Mouse (Mus musculus): ENCODE results near the gene Gm20479. TPM values are rescaled to one million over a fixed set of nuclear protein-coding genes. Genes with fewer than 3 reads are reported as not detected.

Gm20479 gene
- total and polyA plus RNA-seq, 3 experiments, result 1.2 to 2.2 (median 1.9) TPM

DNA sequence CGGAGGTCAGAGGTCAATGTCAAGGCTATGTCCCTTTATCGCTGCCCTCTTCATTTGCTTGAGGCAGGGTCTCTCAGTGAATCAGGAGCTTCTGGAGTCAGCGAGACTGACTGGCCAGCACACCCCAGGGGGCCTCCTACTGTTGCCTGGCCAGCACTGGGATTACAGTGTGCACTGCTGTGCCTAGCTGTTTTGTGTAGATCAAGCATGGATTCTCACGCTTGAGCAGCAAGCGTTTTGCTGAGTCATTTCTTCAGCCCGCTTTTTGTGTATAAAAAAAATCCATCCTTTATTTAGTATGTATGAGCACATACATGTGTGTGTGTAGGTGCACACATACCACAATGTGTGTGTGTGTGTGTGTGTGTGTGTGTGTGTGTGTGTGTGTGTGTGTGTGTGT is 32.0 kb upstream of the Gm20479 start:
- dilution Hi-C loops (cut with MboI; ENCODE audit: extremely low pct_ligation_motif_present, extremely low pct_unique_long_range_greater_than_20kb, low sequenced_read_pairs) (no loop called here), in situ Hi-C loops (cut with MboI; ENCODE audit: low pct_ligation_motif_present, low pct_unique_long_range_greater_than_20kb, low sequenced_read_pairs) (loop anchor here (5.0 kb wide), 1 partner anchor 52 kb away; the partner anchor contains the start of gene Ltbp4)
- H3K4me1 ChIP-seq (ENCODE audit: control insufficient read depth in 1 of 2, insufficient read depth in 2 of 2), result peaks cover 2 to 22% of the 10 kb centered on the region in 2 experiments; a peak in 3 of 4 replicates
- H3K9ac ChIP-seq (ENCODE audit: insufficient read depth, low read depth), result no peak overlapping the region
- no peak overlapping the region for H3K4me3 ChIP-seq (replicated peaks in 1 of 3; ENCODE audit: low read depth in 2 of 3, low read length in 2 of 3, poor library complexity in 1 of 3)
- peaks cover 6% of the 10 kb centered on the region for H3K9me3 ChIP-seq (replicated peaks; ENCODE audit: low read length)
- no peak for TF ChIP-seq MYC (IDR thresholded peaks at IDR 0.05; ENCODE audit: low read depth, low read length)
- TF ChIP-seq MAFK (IDR thresholded peaks at IDR 0.05; ENCODE audit: insufficient replicate concordance, low read length), result peak; percentile 28; the same call in 1 of the 2 replicates
- H3K27me3 ChIP-seq (replicated peaks), result peaks cover 32% of the 10 kb centered on the region
- DNase-seq (ENCODE audit: extremely low read depth), result no peak
- H3K27ac ChIP-seq (ENCODE audit: insufficient read depth, low read depth), result no peak overlapping the region
- H3K4me2 ChIP-seq (ENCODE audit: insufficient read depth, low read depth, poor library complexity, severe bottlenecking), result no peak overlapping the region
- no peaks in the 10 kb centered on the region for H3K79me2 ChIP-seq (replicated peaks; ENCODE audit: control insufficient read depth, extremely low read depth, insufficient read depth, poor library complexity, severe bottlenecking)
- H3K36me3 ChIP-seq (replicated peaks in 1 of 2; ENCODE audit: control insufficient read depth in 1 of 2, insufficient read depth in 1 of 2, low read length in 1 of 2), result no peaks in the 10 kb centered on the region

GRCm38 (mm10) chr7:27384731-27385130 is 27.5 kb upstream of the Gm20479 start:
- Histone ChIP-seq H3K9me3 (replicated peaks; ENCODE audit: low read length) (no peaks in the 10 kb centered on the region), H3K79me2 (replicated peaks; ENCODE audit: control insufficient read depth, extremely low read depth, insufficient read depth, poor library complexity, severe bottlenecking) (no peaks in the 10 kb centered on the region), H3K4me2 (ENCODE audit: insufficient read depth, low read depth, poor library complexity, severe bottlenecking) (no peak overlapping the region), H3K4me3 (replicated peaks in 1 of 3; ENCODE audit: low read depth in 2 of 3, low read length in 2 of 3, poor library complexity in 1 of 3) (no peak overlapping the region), H3K9ac (ENCODE audit: insufficient read depth, low read depth) (no peak overlapping the region), H3K4me1 (ENCODE audit: control insufficient read depth in 1 of 2, insufficient read depth in 2 of 2) (peaks cover 2 to 32% of the 10 kb centered on the region in 2 experiments; a peak in 3 of 4 replicates), H3K27ac (ENCODE audit: insufficient read depth, low read depth) (no peak overlapping the region), H3K36me3 (replicated peaks in 1 of 2; ENCODE audit: control insufficient read depth in 1 of 2, insufficient read depth in 1 of 2, low read length in 1 of 2) (no peaks in the 10 kb centered on the region), H3K27me3 (replicated peaks) (no peaks in the 10 kb centered on the region)
- DNase-seq (ENCODE audit: extremely low read depth), result peak; percentile 64
- no peak for TF ChIP-seq CHD2 (IDR thresholded peaks at IDR 0.05; ENCODE audit: low read length)
- TF ChIP-seq BHLHE40 (IDR thresholded peaks at IDR 0.05; ENCODE audit: low read depth, low read length), result no peak
- TF ChIP-seq CTCF (conservative IDR thresholded peaks at IDR 0.05 in 1 of 2, IDR thresholded peaks at IDR 0.05 in 1 of 2; ENCODE audit: low read depth in 2 of 2, low read length in 2 of 2), result peak; percentile 66 to 87
- no peak for TF ChIP-seq ZNF384 (IDR thresholded peaks at IDR 0.05; ENCODE audit: low read depth, low read length)
- TF ChIP-seq ZC3H11A (IDR thresholded peaks at IDR 0.05; ENCODE audit: low read depth, low read length), result peak; percentile 18; the same call in 1 of the 2 replicates
- no peak for TF ChIP-seq CHD1 (IDR thresholded peaks at IDR 0.05; ENCODE audit: low read depth, low read length)
- peak; percentile 71 for TF ChIP-seq RAD21 (IDR thresholded peaks at IDR 0.05; ENCODE audit: low read depth, low read length)
- TF ChIP-seq NELFE (IDR thresholded peaks at IDR 0.05; ENCODE audit: low read depth, low read length), result no peak
- TF ChIP-seq SMC3 (IDR thresholded peaks at IDR 0.05; ENCODE audit: low read depth, low read length), result peak; percentile 88
- no peak for TF ChIP-seq IRF4 (IDR thresholded peaks at IDR 0.05; ENCODE audit: low read depth, low read length)
- TF ChIP-seq ZKSCAN1 (IDR thresholded peaks at IDR 0.05; ENCODE audit: borderline replicate concordance, low read depth, low read length), result no peak
- no peak for TF ChIP-seq JUN (IDR thresholded peaks at IDR 0.05; ENCODE audit: insufficient read depth, low read depth, low read length)
- no peak for TF ChIP-seq HCFC1 (IDR thresholded peaks at IDR 0.05; ENCODE audit: low read depth, low read length)
- TF ChIP-seq MXI1 (IDR thresholded peaks at IDR 0.05; ENCODE audit: low read depth, low read length), result no peak
- TF ChIP-seq MEF2A (IDR thresholded peaks at IDR 0.05; ENCODE audit: borderline replicate concordance, low read depth, low read length), result no peak
- TF ChIP-seq TBP (conservative IDR thresholded peaks at IDR 0.05; ENCODE audit: low read depth, low read length), result no peak
- no peak for TF ChIP-seq ZMIZ1 (IDR thresholded peaks at IDR 0.05; ENCODE audit: low read depth, low read length)
- no peak for TF ChIP-seq SIN3A (IDR thresholded peaks at IDR 0.05; ENCODE audit: low read length)
- no peak for TF ChIP-seq ELF1 (IDR thresholded peaks at IDR 0.05; ENCODE audit: low read depth, low read length)
- TF ChIP-seq ETS1 (conservative IDR thresholded peaks at IDR 0.05; ENCODE audit: low read depth, low read length), result no peak
- TF ChIP-seq MYC (IDR thresholded peaks at IDR 0.05; ENCODE audit: low read depth, low read length), result no peak
- no peak for TF ChIP-seq TCF12 (IDR thresholded peaks at IDR 0.05; ENCODE audit: low read depth, low read length)
- dilution Hi-C loops (cut with MboI; ENCODE audit: extremely low pct_ligation_motif_present, extremely low pct_unique_long_range_greater_than_20kb, low sequenced_read_pairs), result no loop called here
- in situ Hi-C loops (cut with MboI; ENCODE audit: low pct_ligation_motif_present, low pct_unique_long_range_greater_than_20kb, low sequenced_read_pairs), result loop anchor here (5.0 kb wide), 1 partner anchor 47 kb away; the partner anchor contains the start of gene Ltbp4
